Mouse (Mus musculus): Measurements from ENCODE around the gene Flvcr1. TPM values are rescaled to one million over a fixed set of nuclear protein-coding genes. Genes with fewer than 3 reads are reported as not detected.

The Flvcr1 gene
- 10 to 100 TPM; 15.7 to 16.1 TPM for total RNA-seq (2021)
- long read RNA-seq, experiment 1, full-length matches to known transcripts, result 5 of 6 reads
- long read RNA-seq, experiment 1, partial matches to known transcripts, result 0 of 6 reads
- long read RNA-seq, experiment 1, other reads (novel, unspliced or antisense), result 1 of 6 reads
- long read RNA-seq, experiment 2, full-length matches to known transcripts, result 2 of 6 reads
- long read RNA-seq, experiment 2, partial matches to known transcripts, result 1 of 6 reads
- long read RNA-seq, experiment 2, other reads (novel, unspliced or antisense), result 3 of 6 reads

GRCm38 (mm10) chr1:191026021-191026713, at the start of gene Flvcr1:
Gene Flvcr1 (minus strand): TSS chr1:191026158.
- intact Hi-C loops (cut with DNase I), result no loop called here
- DNase-seq (ENCODE audit: low spot score in 2 of 2), result peak; percentile 99 to 100

- DNase-seq (ENCODE audit: low spot score in 2 of 2), result peak; percentile 61 to 70
- intact Hi-C loops (cut with DNase I), result loop anchor here (5.0 kb wide), 1 partner anchor 202 kb away; no protein-coding TSS in a partner anchor
These were observed 49.4 kb upstream of the Flvcr1 start for GRCm38 (mm10) chr1:191075199-191075883.

DNA sequence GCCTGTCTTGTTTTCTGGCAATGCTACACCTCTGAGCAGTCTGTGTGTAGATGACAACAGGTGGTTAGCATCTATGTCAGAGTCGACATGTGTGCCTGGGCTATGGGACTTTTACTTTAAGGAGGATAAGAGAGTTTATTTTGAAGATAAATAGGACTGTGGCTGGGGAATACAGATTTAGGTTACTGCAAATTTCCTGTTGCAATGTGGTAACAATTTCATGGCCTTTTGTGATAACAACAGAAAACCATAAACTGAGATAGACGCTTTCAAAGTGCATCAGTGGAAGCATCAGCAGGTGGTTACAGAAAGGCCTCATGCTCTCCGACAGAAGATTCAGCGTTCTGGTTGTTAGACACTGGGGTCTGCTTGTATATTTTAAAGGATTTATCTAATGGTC, 47.5 kb upstream of the Flvcr1 start:
- intact Hi-C loops (cut with DNase I), result no loop called here
- no peak for DNase-seq (ENCODE audit: low spot score in 2 of 2)

- intact Hi-C loops (cut with DNase I), result no loop called here
- peak; percentile 59 to 62 for DNase-seq (ENCODE audit: low spot score in 2 of 2)
These were observed 47.0 kb upstream of the Flvcr1 start for GRCm38 (mm10) chr1:191073001-191073400.

GRCm38 (mm10) chr1:191072329-191072913, 46.5 kb upstream of the Flvcr1 start:
- DNase-seq (ENCODE audit: low spot score in 2 of 2), result no peak
- intact Hi-C loops (cut with DNase I), result no loop called here

- intact Hi-C loops (cut with DNase I), result no loop called here
These were observed 45.7 kb upstream of the Flvcr1 start for GRCm38 (mm10) chr1:191071613-191072012.

DNA sequence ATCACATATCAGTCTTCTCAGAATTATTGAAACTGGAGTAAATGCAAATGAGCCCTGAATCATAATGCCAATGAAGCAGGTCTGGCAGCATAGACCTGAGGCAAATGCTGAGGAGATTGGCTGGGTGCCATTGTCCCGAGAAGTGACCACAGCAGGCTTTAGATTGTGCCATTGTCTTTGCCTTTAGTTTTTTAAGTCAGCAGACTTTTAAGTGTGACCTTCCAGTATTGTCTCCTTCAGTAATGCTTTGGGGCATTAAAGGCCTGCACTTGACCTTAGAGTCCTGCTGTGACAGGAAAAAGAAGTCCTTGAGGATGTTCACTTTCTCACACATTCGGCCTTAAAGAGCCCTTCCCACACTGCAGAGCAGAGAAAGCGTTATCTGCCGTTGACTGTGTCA, 44.3 kb upstream of the Flvcr1 start:
- DNase-seq (ENCODE audit: low spot score in 2 of 2), result no peak
- intact Hi-C loops (cut with DNase I), result no loop called here

More at GRCm38 (mm10) chr1:191071613-191072012, 45.7 kb upstream of the Flvcr1 start:
- DNase-seq (ENCODE audit: low spot score in 2 of 2), result no peak

DNA sequence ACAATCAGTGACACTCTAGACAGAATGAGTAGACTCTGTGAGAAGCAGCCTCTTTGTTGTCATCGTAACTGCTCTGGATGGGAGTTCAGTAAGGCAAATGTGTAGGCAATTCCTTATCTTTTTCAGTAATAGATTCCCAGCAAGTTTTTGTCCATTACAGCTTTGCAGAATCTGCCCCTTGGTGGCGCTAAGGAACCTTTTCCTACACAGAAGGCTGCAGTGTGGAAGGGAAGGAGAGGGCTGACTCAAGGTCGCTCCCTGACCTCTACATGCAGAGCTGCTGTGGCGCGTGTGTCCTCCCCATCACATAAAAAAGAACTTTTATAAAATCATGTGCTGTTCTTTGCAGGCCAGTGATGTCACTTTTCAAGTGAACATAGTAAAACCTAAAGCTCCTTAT, 42.4 kb upstream of the Flvcr1 start:
- intact Hi-C loops (cut with DNase I), result no loop called here
- DNase-seq (ENCODE audit: low spot score in 2 of 2), result no peak

- intact Hi-C loops (cut with DNase I), result no loop called here
These were observed 39.2 kb upstream of the Flvcr1 start for GRCm38 (mm10) chr1:191065188-191065587.

DNA sequence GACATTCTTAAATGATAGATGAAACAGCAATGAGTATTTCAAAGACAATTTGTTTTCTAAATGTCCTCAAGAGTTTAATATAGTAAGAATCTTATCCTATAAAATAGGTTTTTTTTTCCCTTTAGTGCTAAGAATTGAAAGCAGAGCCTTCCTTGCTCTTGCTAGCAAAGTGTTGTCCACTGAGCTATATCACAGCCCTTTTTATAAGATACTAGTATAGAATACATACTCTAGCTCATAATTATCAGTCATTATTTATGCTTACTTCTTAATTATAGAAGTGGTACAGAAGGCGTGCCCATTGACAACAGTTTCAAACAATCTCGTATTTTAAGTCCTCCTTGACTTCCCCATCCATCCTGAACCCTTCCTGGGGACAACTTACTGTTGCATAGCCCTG, 38.6 kb upstream of the Flvcr1 start:
- no peak for DNase-seq (ENCODE audit: low spot score in 2 of 2)
- intact Hi-C loops (cut with DNase I), result loop anchor here (5.0 kb wide), 1 partner anchor 122 kb away; no protein-coding TSS in a partner anchor

More at GRCm38 (mm10) chr1:191065188-191065587, 39.2 kb upstream of the Flvcr1 start:
- no peak for DNase-seq (ENCODE audit: low spot score in 2 of 2)

DNA sequence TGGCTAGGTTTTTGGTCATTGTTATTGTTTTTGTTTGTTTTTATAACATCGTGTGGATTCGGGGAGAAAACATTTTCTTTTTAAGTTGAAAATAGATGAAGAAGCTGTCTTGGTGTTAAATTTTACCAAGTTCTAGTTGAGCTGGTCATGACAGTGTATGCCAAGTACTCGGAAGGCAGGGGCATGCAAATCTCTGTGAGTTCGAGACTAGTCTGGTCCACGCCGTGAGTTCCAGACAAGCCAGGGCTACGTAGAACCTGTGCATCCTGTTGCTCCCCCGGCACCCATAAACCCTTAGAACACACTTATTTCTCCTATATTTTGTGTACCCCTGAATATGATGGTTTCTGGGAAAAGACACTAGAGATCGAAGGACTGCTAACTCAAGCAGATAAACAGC, 37.7 kb upstream of the Flvcr1 start:
- no peak for DNase-seq (ENCODE audit: low spot score in 2 of 2)
- intact Hi-C loops (cut with DNase I), result loop anchor here (5.0 kb wide), 1 partner anchor 121 kb away; no protein-coding TSS in a partner anchor

GRCm38 (mm10) chr1:191062781-191063485, 37.0 kb upstream of the Flvcr1 start, which contains the start of the genes Tatdn3 and Nsl1:
Gene Tatdn3 (minus strand): TSS chr1:191062932.
Gene Nsl1 (plus strand): TSS chr1:191063012.
- intact Hi-C loops (cut with DNase I), result loop anchor here (5.0 kb wide), 1 partner anchor 121 kb away; no protein-coding TSS in a partner anchor
- peak; percentile 91 to 94 for DNase-seq (ENCODE audit: low spot score in 2 of 2)

- no peak for DNase-seq (ENCODE audit: low spot score in 2 of 2)
- intact Hi-C loops (cut with DNase I), result loop anchor here (5.0 kb wide), 1 partner anchor 120 kb away; no protein-coding TSS in a partner anchor
These were observed 36.4 kb upstream of the Flvcr1 start for GRCm38 (mm10) chr1:191062241-191062780.

DNA sequence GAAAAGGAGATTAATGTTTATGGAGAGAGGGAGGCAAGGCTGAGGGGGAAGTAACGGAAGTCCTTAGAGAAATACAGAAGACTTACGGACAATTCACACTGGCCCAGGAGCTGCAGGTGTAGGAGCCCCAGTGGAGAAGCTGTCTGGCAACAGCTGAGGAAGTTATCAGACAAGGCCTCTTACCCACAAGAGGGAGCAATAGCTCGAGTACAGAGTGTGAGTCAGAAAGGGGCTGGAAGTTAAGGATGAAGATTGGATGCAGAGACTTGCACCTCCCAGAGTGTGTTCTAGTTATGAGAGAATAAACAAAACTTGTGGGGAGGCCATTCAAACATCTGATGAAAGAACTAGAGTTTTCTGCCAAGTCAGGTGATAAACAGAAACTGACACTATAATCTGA, 31.5 kb upstream of the Flvcr1 start:
- DNase-seq (ENCODE audit: low spot score in 2 of 2), result no peak
- intact Hi-C loops (cut with DNase I), result no loop called here

- intact Hi-C loops (cut with DNase I), result no loop called here
These were observed 29.5 kb upstream of the Flvcr1 start for GRCm38 (mm10) chr1:191055533-191055873.

GRCm38 (mm10) chr1:191054870-191055532, 29.0 kb upstream of the Flvcr1 start:
- intact Hi-C loops (cut with DNase I), result no loop called here
- DNase-seq (ENCODE audit: low spot score in 2 of 2), result no peak

More at GRCm38 (mm10) chr1:191055533-191055873, 29.5 kb upstream of the Flvcr1 start:
- DNase-seq (ENCODE audit: low spot score in 2 of 2), result no peak

DNA sequence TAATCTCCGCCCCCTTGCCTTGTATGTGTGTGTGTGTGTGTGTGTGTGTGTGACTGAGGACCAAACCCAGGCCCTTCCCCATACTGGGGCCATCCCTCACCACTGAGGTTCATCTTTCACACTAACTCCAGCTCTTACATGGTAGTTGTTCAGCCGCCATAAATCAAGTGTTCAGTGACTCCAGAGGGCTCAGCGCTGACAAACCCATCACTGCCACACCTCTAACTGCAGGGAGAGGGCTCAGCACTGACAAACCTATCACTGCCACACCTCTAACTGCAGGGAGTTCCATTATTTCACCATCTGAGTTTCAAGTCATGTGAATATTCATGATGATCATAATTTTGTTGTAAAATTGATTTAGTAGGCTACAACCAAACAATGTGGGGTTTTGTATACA, 27.6 kb upstream of the Flvcr1 start:
- intact Hi-C loops (cut with DNase I), result no loop called here

DNA sequence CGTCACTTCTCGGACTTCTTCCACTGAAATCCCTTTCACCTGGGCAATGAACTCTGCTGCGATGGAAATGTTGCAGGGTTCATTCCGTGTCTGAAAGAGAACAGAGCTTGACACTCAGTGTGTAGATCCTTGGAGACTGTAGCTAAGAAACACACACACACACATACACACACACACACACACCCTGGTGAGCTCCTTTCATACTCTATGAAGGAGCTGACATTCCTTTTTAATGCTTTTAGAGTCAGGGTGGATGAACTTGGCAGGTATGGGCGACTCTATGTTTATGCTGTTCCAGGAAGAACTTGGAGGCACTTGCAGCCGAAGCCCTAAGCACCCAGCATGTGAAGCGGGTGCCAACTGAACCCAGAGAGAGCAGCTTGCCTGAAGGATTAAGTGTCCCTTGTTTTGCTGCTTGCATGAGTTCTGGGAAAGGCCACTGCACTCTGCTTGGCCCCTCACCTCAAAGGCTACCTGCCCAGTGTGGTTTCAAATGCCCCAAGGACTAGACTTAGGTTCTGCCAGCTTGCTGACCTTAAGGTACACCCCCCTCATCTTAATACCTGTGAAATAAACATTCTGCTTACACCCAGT, 20.4 kb upstream of the Flvcr1 start:
- DNase-seq (ENCODE audit: low spot score in 2 of 2), result no peak
- intact Hi-C loops (cut with DNase I), result no loop called here

More for the DNA sequence above, 27.6 kb upstream of the Flvcr1 start:
- no peak for DNase-seq (ENCODE audit: low spot score in 2 of 2)

All from left cerebral cortex, postnatal 14 days (tissue).